Mouse (Mus musculus): ENCODE data around the gene Hoxd10. TPM values are rescaled to one million over a fixed set of nuclear protein-coding genes. Genes with fewer than 3 reads are reported as not detected.
A peak's percentile ranks its signal among the peaks of the same experiment; 100 is the strongest.

Gene Hoxd10
- total RNA-seq, 2 experiments from 2014 or later: not detected

DNA sequence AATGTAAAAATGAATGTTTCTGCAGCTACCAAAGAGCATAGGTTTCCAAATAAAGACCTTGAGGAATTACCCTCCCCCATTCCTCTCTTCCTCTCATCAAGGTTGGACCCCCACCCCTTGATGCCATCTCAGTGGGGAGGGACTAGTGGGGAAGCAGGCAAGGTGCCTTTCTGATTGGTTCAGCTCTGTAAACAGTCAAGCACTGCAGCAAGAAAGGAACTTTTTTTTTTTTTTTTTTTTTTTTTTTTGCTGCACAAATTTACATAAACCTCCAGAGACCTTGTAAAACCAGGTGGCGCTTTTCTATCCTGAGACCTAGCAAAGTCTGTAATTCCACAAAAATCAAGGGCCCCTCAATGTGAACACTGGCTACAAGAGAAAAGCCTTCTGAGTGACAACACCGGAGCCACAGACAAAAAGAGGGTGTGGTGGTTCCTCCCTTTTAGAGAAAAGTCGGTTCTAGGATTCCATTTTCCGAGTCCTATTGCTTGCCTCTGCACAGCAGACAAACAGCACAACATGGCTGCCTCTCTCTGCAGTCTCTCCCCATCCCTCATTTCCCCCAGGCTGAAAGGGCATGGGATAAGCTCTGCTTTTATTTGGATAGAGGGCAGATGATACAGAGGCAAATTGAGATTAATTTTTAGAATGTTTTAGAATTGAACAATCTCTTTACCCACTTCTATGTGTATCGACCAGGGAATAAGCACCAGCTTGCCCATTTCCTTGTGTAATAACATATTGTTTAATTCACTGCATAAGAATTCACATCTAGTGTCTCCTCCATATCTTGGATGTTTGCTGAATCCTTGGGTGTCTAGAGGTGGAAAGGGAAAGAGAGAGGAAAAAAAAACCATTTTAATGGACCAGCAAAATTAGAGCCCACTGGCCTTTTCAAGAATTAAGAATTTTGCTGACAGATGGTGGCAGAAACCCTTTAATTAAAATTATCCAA, 18.0 kb downstream of the Hoxd10 start:
- no peak for DNase-seq

- DNase-seq: peak in 1 of 2 experiments; percentile 9
Measured at GRCm38 (mm10) chr2:74710929-74711543, 19.3 kb downstream of the Hoxd10 start.

- peak in 1 of 2 experiments; percentile 50 for DNase-seq
Measured at GRCm38 (mm10) chr2:74711721-74712621, 20.2 kb downstream of the Hoxd10 start, which contains the start of the genes Hoxd3 and Hoxd4. Hoxd3 (plus strand) TSS chr2:74711927. Hoxd4 (plus strand) TSS chr2:74711929.

GRCm38 (mm10) chr2:74713239-74714150, 21.8 kb downstream of the Hoxd10 start:
- peak in 1 of 2 experiments; percentile 8 for DNase-seq

DNA sequence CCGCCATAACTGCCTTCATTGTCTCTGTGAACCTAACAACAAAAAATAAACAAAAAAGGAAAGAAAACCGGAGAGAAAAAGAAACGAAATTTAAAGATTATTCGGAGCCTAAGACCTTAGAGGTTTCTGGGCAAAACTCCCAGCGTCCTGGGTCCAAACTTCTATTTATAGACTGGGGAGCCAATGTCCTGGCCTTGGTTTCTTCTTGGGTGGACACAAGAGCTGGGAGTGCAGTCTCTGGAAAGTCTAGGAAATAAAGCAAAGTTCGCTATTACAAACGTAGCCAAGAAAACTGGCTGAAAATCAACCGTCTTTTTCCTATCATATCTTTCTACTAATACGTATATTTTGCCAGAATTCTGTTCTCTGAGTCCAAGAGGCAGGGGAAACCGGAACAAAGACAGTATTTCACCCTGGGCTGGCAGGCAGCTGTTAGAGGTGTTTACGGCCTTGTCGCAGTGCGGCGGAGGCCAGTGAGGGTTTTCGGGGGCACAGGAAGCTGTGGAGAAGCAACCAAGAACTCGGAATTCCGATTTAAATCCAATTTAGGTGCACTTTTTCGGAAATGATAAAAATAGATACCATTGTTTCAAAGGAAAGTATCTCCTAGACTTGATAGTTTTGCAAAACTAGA, 22.5 kb downstream of the Hoxd10 start:
- DNase-seq: peak in 1 of 2 experiments; percentile 8

DNA sequence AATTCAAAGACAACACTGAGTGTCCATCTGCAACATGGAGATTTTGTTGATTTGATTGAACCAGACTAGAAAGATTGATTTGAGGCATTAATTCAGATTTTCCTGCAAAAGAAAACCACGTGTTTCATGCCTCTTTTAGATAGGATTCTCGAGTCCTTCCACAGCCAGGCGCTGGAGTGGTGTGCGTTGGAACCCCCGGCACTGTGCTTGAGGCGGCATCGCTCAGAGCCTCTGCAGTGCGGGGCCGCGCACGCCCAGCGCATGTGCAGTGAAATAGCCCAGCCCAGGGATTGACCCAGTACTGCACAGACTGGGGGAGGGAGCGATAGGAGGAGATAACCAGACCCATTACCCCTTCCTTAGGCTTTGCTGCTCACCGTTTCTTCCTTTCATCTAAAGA, 23.2 kb downstream of the Hoxd10 start:
- DNase-seq: no peak

DNA sequence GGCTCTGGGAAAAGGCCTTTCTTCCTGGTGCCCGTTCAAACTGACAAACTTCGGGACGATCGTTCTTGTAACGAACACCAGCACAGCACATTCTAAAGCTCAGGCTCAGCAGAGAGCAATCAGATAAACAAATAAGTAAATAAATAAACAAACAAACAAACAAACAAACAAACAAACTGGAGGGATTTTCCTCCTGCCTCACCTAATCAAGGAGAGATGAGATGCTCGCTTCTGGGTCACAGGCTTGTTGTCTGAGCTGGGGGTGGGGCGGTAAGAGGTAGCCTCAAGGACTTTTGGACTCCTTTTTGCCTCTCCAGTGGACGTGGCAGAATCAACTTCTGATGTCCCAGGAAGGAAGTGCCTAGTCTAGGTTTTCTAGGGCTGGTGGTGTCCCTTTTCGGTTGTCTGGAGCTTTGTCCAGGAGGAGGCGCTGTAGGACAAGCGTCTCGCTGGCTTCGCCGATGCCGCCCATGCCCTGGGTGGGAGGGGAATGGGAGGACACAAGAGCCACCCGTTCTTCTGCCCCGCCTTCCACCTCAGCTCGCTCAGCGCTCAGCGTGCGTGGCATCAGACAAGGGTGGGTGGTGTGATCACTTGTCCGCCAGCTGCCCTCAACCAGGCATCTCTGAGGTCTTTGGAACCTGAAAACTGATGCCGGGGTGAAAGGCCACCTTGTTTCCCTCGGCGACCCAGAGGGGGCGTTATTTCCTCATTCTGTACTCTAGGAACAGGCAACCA, 23.9 kb downstream of the Hoxd10 start:
- peak; percentile 81 to 91 for DNase-seq

GRCm38 (mm10) chr2:74720384-74720783, 28.7 kb downstream of the Hoxd10 start:
- DNase-seq: no peak

GRCm38 (mm10) chr2:74720955-74721491, 29.3 kb downstream of the Hoxd10 start:
- no peak for DNase-seq

DNA sequence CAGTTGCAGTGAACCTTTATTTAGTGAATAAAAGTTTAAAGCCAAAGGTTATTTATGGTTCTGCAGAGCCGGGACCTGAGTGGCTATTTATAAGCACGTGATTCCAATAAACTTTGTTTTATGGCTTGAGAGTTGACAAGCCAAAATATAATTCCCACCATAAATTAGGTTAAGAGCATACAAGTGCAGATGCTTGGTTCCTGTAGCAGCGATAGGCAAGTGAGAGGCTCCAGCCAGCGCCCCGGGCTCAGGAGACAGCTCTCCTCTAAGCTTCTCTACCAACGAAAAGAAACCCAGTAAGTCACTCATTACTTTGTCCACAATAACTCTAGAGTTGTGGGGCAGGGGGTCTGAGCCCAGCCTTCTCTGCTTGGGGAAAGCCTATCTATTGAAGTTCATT, 30.2 kb downstream of the Hoxd10 start:
- no peak for DNase-seq

DNA sequence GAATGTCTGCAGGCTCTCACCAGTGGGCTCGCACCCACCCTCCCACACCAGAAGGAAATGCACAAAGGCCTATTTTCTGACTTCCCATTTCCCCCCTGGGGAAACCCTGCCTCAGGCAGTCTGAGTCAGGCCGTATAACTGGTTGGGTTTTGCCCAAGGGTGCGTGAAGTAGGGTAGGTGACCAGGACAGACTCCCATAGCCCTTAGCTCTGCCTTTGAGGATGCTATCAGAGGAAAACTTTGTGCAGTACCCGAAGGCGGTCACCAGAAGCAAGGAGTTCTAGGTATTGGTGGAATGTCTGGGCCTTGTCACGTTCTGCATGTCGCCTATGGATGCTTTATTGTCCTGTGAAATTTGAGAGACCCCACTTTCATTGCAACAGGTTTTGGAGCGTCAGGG, 31.2 kb downstream of the Hoxd10 start:
- no peak for DNase-seq

- no peak for DNase-seq
Measured at GRCm38 (mm10) chr2:74724244-74725015, 32.7 kb downstream of the Hoxd10 start.

- no peak for DNase-seq
Measured at GRCm38 (mm10) chr2:74725171-74725570, 33.4 kb downstream of the Hoxd10 start.

- no peak for DNase-seq
Measured at GRCm38 (mm10) chr2:74726551-74726950, 34.8 kb downstream of the Hoxd10 start, which contains the start of gene Gm28230. Gm28230 (plus strand) TSS chr2:74726728.

DNA sequence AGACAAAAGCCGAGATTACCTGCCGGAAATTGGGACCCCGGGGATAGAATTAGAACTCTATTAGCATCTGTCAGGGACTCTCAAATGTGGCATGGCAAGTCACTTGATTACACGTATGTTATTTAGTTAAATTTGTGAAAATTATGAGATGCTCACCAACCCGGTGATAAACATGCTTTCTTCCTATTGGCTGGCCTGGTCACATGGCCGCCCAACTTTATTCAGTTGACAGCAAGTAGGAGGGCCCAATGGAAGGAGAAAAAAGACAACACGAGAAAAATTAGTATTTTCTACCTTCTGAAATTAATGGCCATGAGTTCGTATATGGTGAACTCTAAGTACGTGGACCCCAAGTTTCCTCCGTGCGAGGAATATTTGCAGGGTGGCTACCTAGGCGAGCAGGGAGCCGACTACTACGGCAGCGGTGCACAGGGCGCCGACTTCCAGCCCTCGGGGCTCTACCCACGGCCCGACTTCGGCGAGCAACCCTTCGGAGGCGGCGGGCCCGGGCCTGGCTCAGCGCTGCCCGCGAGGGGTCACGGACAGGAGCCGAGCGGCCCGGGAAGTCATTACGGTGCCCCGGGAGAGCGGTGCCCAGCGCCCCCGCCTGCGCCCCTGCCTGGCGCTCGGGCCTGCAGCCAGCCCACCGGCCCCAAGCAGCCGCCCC, 35.4 kb downstream of the Hoxd10 start:
- no peak for DNase-seq

- no peak for DNase-seq
Measured at GRCm38 (mm10) chr2:74727640-74728302, 36.0 kb downstream of the Hoxd10 start.

DNA sequence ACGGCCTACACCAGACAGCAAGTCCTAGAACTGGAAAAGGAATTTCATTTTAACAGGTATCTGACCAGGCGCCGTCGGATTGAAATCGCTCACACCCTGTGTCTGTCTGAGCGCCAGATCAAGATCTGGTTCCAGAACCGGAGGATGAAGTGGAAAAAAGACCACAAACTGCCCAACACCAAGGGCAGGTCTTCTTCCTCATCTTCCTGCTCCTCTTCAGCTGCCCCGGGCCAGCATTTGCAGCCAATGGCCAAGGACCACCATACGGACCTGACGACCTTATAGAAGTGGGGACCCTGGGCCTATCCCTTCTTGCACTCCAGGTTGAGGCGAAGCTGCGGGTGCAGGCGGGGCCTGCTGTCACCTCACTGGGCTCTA, 36.6 kb downstream of the Hoxd10 start:
- no peak for DNase-seq

GRCm38 (mm10) chr2:74730331-74730730, 38.6 kb downstream of the Hoxd10 start:
- no peak for DNase-seq

Data from heart, adult 18-20 months (tissue).